Mouse (Mus musculus) neutrophil, adult 59 days (primary cell): ENCODE results near the gene Gm20777. TPM values are rescaled to one million over a fixed set of nuclear protein-coding genes. Genes with fewer than 3 reads are reported as not detected.

ENCODE experiments used
- total RNA-seq, 2 experiments: library from RNA; stranded (reverse); gene quantifications; 1 replicate in 1 of 2; 2 replicates in 1 of 2; pipeline ENCODE4 v1.2.4; 2023

The Gm20777 gene
- total RNA-seq = not detected

DNA sequence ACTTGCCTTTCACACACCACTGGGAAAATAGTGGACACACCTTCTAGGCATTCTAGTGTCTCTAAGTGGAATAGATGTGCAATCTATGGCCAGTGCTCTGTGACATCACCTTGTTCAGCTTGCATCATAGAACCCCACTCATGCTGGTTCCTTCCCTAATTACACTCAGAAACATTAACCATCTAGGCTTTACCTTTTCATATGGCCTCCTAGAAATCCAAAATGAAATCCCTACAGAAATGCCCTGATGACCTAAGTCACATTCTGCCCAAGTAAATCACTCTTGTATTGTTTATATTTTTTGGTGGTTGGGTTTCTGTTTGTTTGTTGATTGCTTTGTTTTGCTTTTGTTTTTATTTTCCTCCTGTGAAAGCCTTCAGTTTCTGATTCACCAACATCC lies at the start of gene Gm20777:
Gene Gm20777 (minus strand): TSS at position 101 of the 400 bp plus-strand sequence.

Other genes starting within 250 kb of the Gm20777 start
- not detected for gene Gm20737, start 216.4 kb downstream of the Gm20777 start, total RNA-seq
- not detected for gene Gm21775, start 199.0 kb downstream of the Gm20777 start, total RNA-seq
- not detected for gene Gm21900, start 136.1 kb downstream of the Gm20777 start, total RNA-seq